Mouse (Mus musculus): ENCODE measurements around the gene Otud7a.

DNA sequence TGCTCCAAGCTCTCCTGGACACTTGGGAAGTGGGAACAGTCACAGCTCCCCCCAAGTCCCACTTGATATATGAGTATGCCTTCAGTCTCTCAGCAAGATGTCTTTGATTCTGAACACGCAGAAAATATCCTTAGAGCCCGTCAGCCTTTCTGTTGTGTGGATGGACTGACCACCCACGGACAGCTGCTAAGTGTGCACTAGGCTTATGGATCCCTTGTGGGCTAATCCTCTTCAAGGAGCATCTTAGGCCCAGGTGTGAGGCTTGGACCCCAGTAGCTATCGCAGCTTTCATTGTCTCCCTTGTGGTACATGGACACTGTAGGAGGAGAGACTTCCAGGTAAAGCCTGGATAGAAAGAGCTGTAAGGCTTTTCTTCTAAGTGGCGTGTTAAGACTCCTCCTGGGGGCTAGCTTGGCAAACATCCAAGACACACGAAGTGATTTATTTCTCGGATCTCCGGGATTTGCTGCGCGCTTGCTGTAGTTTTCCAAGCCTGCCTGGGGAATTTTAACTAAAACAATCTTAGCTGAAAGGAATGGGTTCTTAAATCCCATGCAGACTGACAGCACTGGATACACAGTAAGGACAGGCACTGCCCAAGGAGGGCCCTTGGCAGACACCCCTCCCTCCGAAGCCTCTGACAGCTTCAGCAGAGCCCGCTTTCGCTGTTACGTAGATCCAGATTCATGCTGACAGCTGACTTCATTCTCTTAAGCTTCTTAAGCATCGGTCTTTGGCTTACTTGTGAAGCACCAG is 223.6 kb downstream of the Otud7a start:
- TF ChIP-seq POLR2A (IDR thresholded peaks at IDR 0.05; ENCODE audit: extremely low read depth, insufficient read depth, low read length) (no peak), CTCF (IDR thresholded peaks at IDR 0.05; ENCODE audit: extremely low read depth, insufficient read depth, low read length) (no peak)
